Mouse (Mus musculus): ENCODE data around the gene Fstl4. TPM values are rescaled to one million over a fixed set of nuclear protein-coding genes. Genes with fewer than 3 reads are reported as not detected.

The Fstl4 gene
- polyA plus RNA-seq, 1 experiment from 2014 or later = 6.1 TPM

GRCm38 (mm10) chr11:52924196-52924595 lies 159.8 kb downstream of the Fstl4 start:
- H3K27me3 ChIP-seq = no peaks in the 10 kb centered on the region
- no peak overlapping the region for H3K4me3 ChIP-seq
- H3K9ac ChIP-seq (replicated peaks) = no peak overlapping the region
- H3K36me3 ChIP-seq = no peaks in the 10 kb centered on the region
- H3K9me3 ChIP-seq = no peaks in the 10 kb centered on the region
- H3K4me2 ChIP-seq (replicated peaks) = no peak overlapping the region
- peaks cover 12% of the 10 kb centered on the region for H3K4me1 ChIP-seq
- ATAC-seq (replicated peaks) = no peak
- 69% methylated on average over 2 of the region's 2 CpGs for WGBS
- H3K27ac ChIP-seq (replicated peaks) = no peak overlapping the region

- Histone ChIP-seq H3K27ac (replicated peaks) (no peak overlapping the region), H3K36me3 (no peaks in the 10 kb centered on the region), H3K4me2 (replicated peaks) (no peak overlapping the region), H3K4me3 (no peak overlapping the region), H3K9ac (replicated peaks) (no peak overlapping the region), H3K4me1 (no peaks in the 10 kb centered on the region), H3K27me3 (no peaks in the 10 kb centered on the region), H3K9me3 (no peaks in the 10 kb centered on the region)
- 73% methylated on average over 4 of the region's 4 CpGs for WGBS
- no peak for ATAC-seq (replicated peaks)
These were observed 163.9 kb downstream of the Fstl4 start for GRCm38 (mm10) chr11:52928321-52928720.

GRCm38 (mm10) chr11:52939336-52940070 lies 175.1 kb downstream of the Fstl4 start:
- Histone ChIP-seq H3K9ac (replicated peaks) (no peak overlapping the region), H3K4me2 (replicated peaks) (no peak overlapping the region), H3K36me3 (no peaks in the 10 kb centered on the region), H3K27ac (replicated peaks) (no peak overlapping the region), H3K4me1 (peaks cover 4% of the 10 kb centered on the region; the same call in 1 of the 2 replicates), H3K4me3 (no peak overlapping the region), H3K27me3 (no peaks in the 10 kb centered on the region), H3K9me3 (no peaks in the 10 kb centered on the region)
- 67% methylated on average over 12 of the region's 12 CpGs for WGBS
- ATAC-seq (replicated peaks) = no peak

GRCm38 (mm10) chr11:52942967-52943366 lies 178.5 kb downstream of the Fstl4 start:
- no peak overlapping the region for H3K9ac ChIP-seq (replicated peaks)
- H3K4me3 ChIP-seq = no peak overlapping the region
- WGBS = 78% methylated on average over 6 of the region's 6 CpGs
- H3K9me3 ChIP-seq = no peaks in the 10 kb centered on the region
- no peaks in the 10 kb centered on the region for H3K36me3 ChIP-seq
- peaks cover 4% of the 10 kb centered on the region; the same call in 1 of the 2 replicates for H3K4me1 ChIP-seq
- no peak overlapping the region for H3K27ac ChIP-seq (replicated peaks)
- no peak overlapping the region for H3K4me2 ChIP-seq (replicated peaks)
- no peak; the same call in 1 of the 2 replicates for ATAC-seq (replicated peaks)
- no peaks in the 10 kb centered on the region for H3K27me3 ChIP-seq

- H3K4me2 ChIP-seq (replicated peaks) = no peak overlapping the region
- no peaks in the 10 kb centered on the region for H3K4me1 ChIP-seq
- no peaks in the 10 kb centered on the region for H3K9me3 ChIP-seq
- H3K36me3 ChIP-seq = no peaks in the 10 kb centered on the region
- H3K27ac ChIP-seq (replicated peaks) = no peak overlapping the region
- H3K9ac ChIP-seq (replicated peaks) = no peak overlapping the region
- WGBS = 94% methylated on average over 3 of the region's 3 CpGs
- no peak for ATAC-seq (replicated peaks)
- no peaks in the 10 kb centered on the region for H3K27me3 ChIP-seq
- H3K4me3 ChIP-seq = no peak overlapping the region
These were observed 190.6 kb downstream of the Fstl4 start for GRCm38 (mm10) chr11:52954995-52955394.

GRCm38 (mm10) chr11:52968809-52969208 lies 204.4 kb downstream of the Fstl4 start:
- WGBS = 82% methylated on average over 9 of the region's 9 CpGs
- no peak for ATAC-seq (replicated peaks)

GRCm38 (mm10) chr11:52970396-52970795 lies 206.0 kb downstream of the Fstl4 start:
- no peak overlapping the region for H3K4me3 ChIP-seq
- H3K27me3 ChIP-seq = no peaks in the 10 kb centered on the region
- no peaks in the 10 kb centered on the region for H3K36me3 ChIP-seq
- 54% methylated on average over 6 of the region's 6 CpGs for WGBS
- no peak overlapping the region for H3K9ac ChIP-seq (replicated peaks)
- H3K4me1 ChIP-seq = no peaks in the 10 kb centered on the region
- ATAC-seq (replicated peaks) = no peak
- no peak overlapping the region for H3K4me2 ChIP-seq (replicated peaks)
- no peak overlapping the region for H3K27ac ChIP-seq (replicated peaks)
- no peaks in the 10 kb centered on the region for H3K9me3 ChIP-seq

More at GRCm38 (mm10) chr11:52968809-52969208, 204.4 kb downstream of the Fstl4 start:
- Histone ChIP-seq H3K27ac (replicated peaks) (no peak overlapping the region), H3K4me1 (no peaks in the 10 kb centered on the region), H3K27me3 (no peaks in the 10 kb centered on the region), H3K4me2 (replicated peaks) (no peak overlapping the region), H3K4me3 (no peak overlapping the region), H3K9ac (replicated peaks) (no peak overlapping the region), H3K36me3 (no peaks in the 10 kb centered on the region), H3K9me3 (no peaks in the 10 kb centered on the region)

- WGBS = 90% methylated on average over 8 of the region's 8 CpGs
- Histone ChIP-seq H3K4me1 (no peaks in the 10 kb centered on the region), H3K9me3 (no peaks in the 10 kb centered on the region), H3K27ac (replicated peaks) (no peak overlapping the region), H3K4me2 (replicated peaks) (no peak overlapping the region), H3K4me3 (no peak overlapping the region), H3K9ac (replicated peaks) (no peak overlapping the region), H3K36me3 (no peaks in the 10 kb centered on the region), H3K27me3 (no peaks in the 10 kb centered on the region)
- no peak for ATAC-seq (replicated peaks)
These were observed 222.6 kb downstream of the Fstl4 start for GRCm38 (mm10) chr11:52986986-52987385.

- Histone ChIP-seq H3K27me3 (no peaks in the 10 kb centered on the region), H3K4me1 (no peaks in the 10 kb centered on the region), H3K4me3 (no peak overlapping the region), H3K36me3 (no peaks in the 10 kb centered on the region), H3K27ac (replicated peaks) (no peak overlapping the region), H3K9me3 (no peaks in the 10 kb centered on the region), H3K9ac (replicated peaks) (no peak overlapping the region), H3K4me2 (replicated peaks) (no peak overlapping the region)
- 90% methylated on average over 5 of the region's 5 CpGs for WGBS
- no peak for ATAC-seq (replicated peaks)
These were observed 230.3 kb downstream of the Fstl4 start for GRCm38 (mm10) chr11:52994688-52995087.

GRCm38 (mm10) chr11:52996434-52997093 lies 232.1 kb downstream of the Fstl4 start:
- Histone ChIP-seq H3K4me3 (no peak overlapping the region), H3K4me1 (no peaks in the 10 kb centered on the region), H3K27ac (replicated peaks) (no peak overlapping the region), H3K36me3 (no peaks in the 10 kb centered on the region), H3K9ac (replicated peaks) (no peak overlapping the region), H3K27me3 (no peaks in the 10 kb centered on the region), H3K4me2 (replicated peaks) (no peak overlapping the region), H3K9me3 (no peaks in the 10 kb centered on the region)
- no peak for ATAC-seq (replicated peaks)
- 73% methylated on average over 16 of the region's 16 CpGs for WGBS

- H3K4me1 ChIP-seq = no peaks in the 10 kb centered on the region
- H3K36me3 ChIP-seq = no peaks in the 10 kb centered on the region
These were observed 233.0 kb downstream of the Fstl4 start for GRCm38 (mm10) chr11:52997421-52997820.

GRCm38 (mm10) chr11:53000226-53000625 lies 235.8 kb downstream of the Fstl4 start:
- H3K9ac ChIP-seq (replicated peaks) = no peak overlapping the region
- no peak for ATAC-seq (replicated peaks)
- 90% methylated on average over 11 of the region's 11 CpGs for WGBS
- no peaks in the 10 kb centered on the region for H3K36me3 ChIP-seq
- no peak overlapping the region for H3K27ac ChIP-seq (replicated peaks)
- no peaks in the 10 kb centered on the region for H3K4me1 ChIP-seq
- H3K4me3 ChIP-seq = no peak overlapping the region
- H3K27me3 ChIP-seq = no peaks in the 10 kb centered on the region
- no peak overlapping the region for H3K4me2 ChIP-seq (replicated peaks)
- H3K9me3 ChIP-seq = no peaks in the 10 kb centered on the region

More at GRCm38 (mm10) chr11:52997421-52997820, 233.0 kb downstream of the Fstl4 start:
- no peak overlapping the region for H3K4me3 ChIP-seq
- H3K9me3 ChIP-seq = no peaks in the 10 kb centered on the region
- no peaks in the 10 kb centered on the region for H3K27me3 ChIP-seq
- no peak overlapping the region for H3K4me2 ChIP-seq (replicated peaks)
- 20% methylated on average over 4 of the region's 4 CpGs for WGBS
- ATAC-seq (replicated peaks) = no peak
- H3K9ac ChIP-seq (replicated peaks) = no peak overlapping the region
- no peak overlapping the region for H3K27ac ChIP-seq (replicated peaks)
